Comparison of ENCODE assay signal across 12 mouse cellular contexts in genomic region chr4:85196201-85196600, GRCm38 (mm10). TPM values are rescaled to one million over a fixed set of nuclear protein-coding genes. Genes with fewer than 3 reads are reported as not detected.
DNase-seq lines count a peak whose midpoint lies in the region; ATAC-seq and TF ChIP-seq lines count a peak whose summit lies in the region.
"Had no signal": no experiment of that assay in that cellular context is flagged by ENCODE, and none has a peak within 500 bp of the region (broad histone marks: within the 10 kb centered on the region; RNA-seq: fewer than 3 reads in every experiment).

No protein-coding gene starts in this region.

- ATAC-seq in hindbrain, postnatal 0 days = no peak
- no peak for ATAC-seq in hindbrain, embryonic 12.5 days (ENCODE audit: low FRiP score)
- ATAC-seq in megakaryocyte-erythroid progenitor cell, adult 5-6 weeks (replicated peaks; ENCODE audit: low FRiP score, low TSS enrichment, poor library complexity, severe bottlenecking) = no peak

- no peak overlapping the region for H3K4me2 ChIP-seq in hindbrain, postnatal 0 days (ENCODE audit: low read depth, low read length)
- H3K4me2 ChIP-seq in hindbrain, embryonic 12.5 days (replicated peaks) = no peak overlapping the region
- H3K4me2 ChIP-seq: embryonic facial prominence, embryonic 13.5 days; hindbrain, embryonic 15.5 days; kidney, embryonic 15.5 days; lung, embryonic 15.5 days had no signal

- no peaks in the 10 kb centered on the region for H3K36me3 ChIP-seq in hindbrain, postnatal 0 days (ENCODE audit: insufficient read depth, low read length)
- no peaks in the 10 kb centered on the region for H3K36me3 ChIP-seq in hindbrain, embryonic 12.5 days
- H3K36me3 ChIP-seq: embryonic facial prominence, embryonic 13.5 days; hindbrain, embryonic 15.5 days; kidney, embryonic 15.5 days; lung, embryonic 15.5 days had no signal

- peak; percentile 49 for DNase-seq in hindbrain, postnatal 0 days (ENCODE audit: low spot score)
- DNase-seq in adrenal gland, postnatal 36 days = peak; percentile 58 to 78
- peak; percentile 19 to 26 for DNase-seq in heart, postnatal 36 days
- peak; percentile 80 to 82 for DNase-seq in right cerebral cortex, postnatal 10 days (ENCODE audit: low spot score in 2 of 2)
- no peak for DNase-seq in urinary bladder, postnatal 36 days (ENCODE audit: low spot score in 2 of 2)
- DNase-seq: cerebellum, adult 11-12 months had no signal

- H3K27ac ChIP-seq in hindbrain, postnatal 0 days = no peak overlapping the region
- no peak overlapping the region for H3K27ac ChIP-seq in hindbrain, embryonic 12.5 days
- H3K27ac ChIP-seq: embryonic facial prominence, embryonic 13.5 days; hindbrain, embryonic 15.5 days; kidney, embryonic 15.5 days; lung, embryonic 15.5 days had no signal

- TF ChIP-seq CTCF in hindbrain, postnatal 0 days (IDR thresholded peaks at IDR 0.05; ENCODE audit: low read depth) = no peak

- H3K9ac ChIP-seq in hindbrain, postnatal 0 days (replicated peaks; ENCODE audit: low read length) = no peak overlapping the region
- H3K9ac ChIP-seq in hindbrain, embryonic 12.5 days = no peak overlapping the region
- H3K9ac ChIP-seq: embryonic facial prominence, embryonic 13.5 days; hindbrain, embryonic 15.5 days; kidney, embryonic 15.5 days; lung, embryonic 15.5 days had no signal

- intact Hi-C loops in heart, postnatal 36 days (cut with DNase I) = no loop called here

- H3K4me3 ChIP-seq in hindbrain, postnatal 0 days (ENCODE audit: low read length) = no peak overlapping the region
- H3K4me3 ChIP-seq in hindbrain, embryonic 12.5 days = no peak overlapping the region
- H3K4me3 ChIP-seq: embryonic facial prominence, embryonic 13.5 days; hindbrain, embryonic 15.5 days; kidney, embryonic 15.5 days; lung, embryonic 15.5 days had no signal

- WGBS in hindbrain, postnatal 0 days = 44% methylated on average over 4 of the region's 4 CpGs
- 81% methylated on average over 4 of the region's 4 CpGs for WGBS in hindbrain, embryonic 12.5 days

- H3K27me3 ChIP-seq in hindbrain, postnatal 0 days (ENCODE audit: insufficient read depth, low read length) = no peaks in the 10 kb centered on the region
- no peaks in the 10 kb centered on the region for H3K27me3 ChIP-seq in hindbrain, embryonic 12.5 days
- H3K27me3 ChIP-seq: embryonic facial prominence, embryonic 13.5 days; hindbrain, embryonic 15.5 days had no signal

- H3K4me1 ChIP-seq in hindbrain, postnatal 0 days (ENCODE audit: insufficient read depth, low read length) = 0 out of 2 replicates have a peak, but pooled peaks cover 3% of the 10 kb centered on the region
- H3K4me1 ChIP-seq in hindbrain, embryonic 12.5 days = no peaks in the 10 kb centered on the region
- H3K4me1 ChIP-seq: embryonic facial prominence, embryonic 13.5 days; kidney, embryonic 15.5 days; lung, embryonic 15.5 days had no signal

- no peaks in the 10 kb centered on the region for H3K9me3 ChIP-seq in hindbrain, postnatal 0 days (ENCODE audit: low read length)
- H3K9me3 ChIP-seq in hindbrain, embryonic 12.5 days (replicated peaks) = no peaks in the 10 kb centered on the region
- H3K9me3 ChIP-seq: embryonic facial prominence, embryonic 13.5 days; hindbrain, embryonic 15.5 days; kidney, embryonic 15.5 days; lung, embryonic 15.5 days had no signal

RNA-seq across cellular contexts. Expression of gene Sh3gl2, which starts 8.7 kb away (rescaled TPM):
- 41.9 and 44.7 TPM in 2 replicates for total RNA-seq in hindbrain, postnatal 0 days (2014; rRNA removed)
- 119 and 129 TPM in 2 replicates for polyA plus RNA-seq in hindbrain, postnatal 0 days (2015; fragmentation: Nextera tagmentation; extraction: Ambion mirVana)
- polyA plus RNA-seq in hindbrain, embryonic 12.5 days (2016; fragmentation: Nextera tagmentation; extraction: Ambion mirVana) = 22.4 and 24.0 TPM in 2 replicates
- 10 to 100 TPM; 24.0 to 37.6 TPM for total RNA-seq in adrenal gland, postnatal 36 days (2021)
- 1 to 10 TPM; 2.3 to 3.0 TPM for total RNA-seq in heart, postnatal 36 days (2021)
- total RNA-seq in megakaryocyte-erythroid progenitor cell, adult 5-6 weeks (2014; fragmentation: Nextera tagmentation) = not detected in 2 replicates
- total RNA-seq in megakaryocyte-erythroid progenitor cell, adult 5-6 weeks (2017) = not detected in 2 replicates

Comparison
In these comparisons a context has a peak if more than half of its experiments do, and no peak if none do; other contexts are left out.
1. DNase-seq: peak in hindbrain, postnatal 0 days (single experiment), adrenal gland, postnatal 36 days (2 of 2), heart, postnatal 36 days (2 of 2) and right cerebral cortex, postnatal 10 days (2 of 2); none in urinary bladder, postnatal 36 days (0 of 2).
2. RNA of gene Sh3gl2, which starts 8.7 kb away (total RNA-seq): 41.9 to 44.7 TPM in hindbrain, postnatal 0 days and 24.0 to 37.6 TPM in adrenal gland, postnatal 36 days; 2.3 to 3.0 TPM in heart, postnatal 36 days and not detected in megakaryocyte-erythroid progenitor cell, adult 5-6 weeks; every median in the first group is over 4 times any median in the second.